Mouse (Mus musculus): ENCODE data around the gene Galnt7.

Gene Galnt7

DNA sequence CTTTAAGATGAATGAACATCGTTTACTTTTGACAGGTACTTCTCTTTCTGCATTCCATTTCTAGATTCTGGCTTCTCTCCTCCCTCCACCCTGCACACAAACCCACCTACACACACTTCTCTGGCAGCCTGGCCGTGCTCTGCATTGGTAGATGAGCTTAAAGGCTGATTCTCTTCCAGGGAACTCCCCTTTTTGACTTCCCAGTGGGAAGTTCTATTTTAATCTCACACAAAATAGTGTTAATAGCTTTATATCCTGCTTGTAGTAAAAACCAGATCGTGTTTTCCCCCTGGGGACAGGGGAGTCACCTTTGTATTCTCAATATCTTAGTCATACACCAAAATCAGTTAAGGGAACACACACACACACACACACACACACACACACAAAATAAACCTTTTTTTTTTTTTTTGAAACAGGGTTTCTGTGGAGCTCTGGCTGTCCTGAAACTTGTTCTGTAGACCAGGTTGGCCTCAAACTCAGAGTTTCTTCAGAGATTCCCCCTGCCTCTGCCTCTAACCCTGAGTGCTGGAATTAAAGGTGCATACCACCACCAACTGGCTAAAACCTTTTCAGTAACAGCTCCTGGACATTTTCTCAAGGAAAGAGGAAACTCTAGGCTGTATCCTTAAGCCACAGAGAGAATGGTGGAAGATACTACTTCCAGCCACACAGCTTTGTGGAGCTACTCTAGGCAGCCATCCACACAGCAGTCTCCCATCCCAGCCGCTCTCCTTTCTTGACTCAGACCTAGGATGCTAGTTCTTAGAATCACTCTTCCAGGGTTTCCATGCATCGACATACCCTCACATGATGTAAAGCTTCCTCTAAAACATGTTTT is 24.7 kb downstream of the Galnt7 start:
- DNase-seq = no peak

DNA sequence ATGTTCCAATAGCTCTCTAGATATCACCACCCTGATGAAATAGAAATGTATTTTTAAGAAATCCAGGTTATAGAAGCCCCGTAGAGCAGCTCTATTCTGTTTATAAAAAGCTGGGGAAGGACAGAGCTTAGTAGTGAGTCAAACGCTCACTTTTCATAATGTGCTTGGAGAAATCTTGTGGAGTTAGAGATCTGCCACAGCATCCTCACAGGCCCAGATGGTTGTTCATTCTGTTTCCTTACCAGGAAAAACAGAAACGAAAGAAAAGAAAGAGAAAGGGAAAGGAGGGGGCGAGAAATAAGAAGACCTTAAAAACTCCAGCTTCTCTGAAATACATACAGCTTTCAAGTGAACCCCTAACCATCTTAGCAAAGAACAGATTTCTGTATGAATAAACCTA is 28.9 kb downstream of the Galnt7 start:
- no peak for DNase-seq

DNA sequence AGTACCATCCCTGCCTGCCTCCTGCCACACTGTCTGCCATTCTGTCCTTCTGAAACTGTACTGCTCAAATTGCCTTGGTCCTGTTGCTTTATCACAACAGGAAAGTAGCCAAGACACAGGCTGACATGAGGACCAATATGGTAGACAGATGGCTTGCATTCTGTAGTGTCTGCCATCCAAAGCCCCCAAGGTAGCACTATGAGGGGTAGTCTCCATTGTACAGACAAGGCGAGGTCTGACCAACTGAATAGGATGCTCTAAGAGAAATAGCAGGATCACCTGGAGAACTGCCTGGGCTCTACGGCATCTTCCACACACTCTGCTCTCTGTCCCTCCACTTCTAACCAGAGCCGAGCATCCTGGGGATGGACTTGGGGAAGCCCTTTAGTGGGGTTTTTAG is 29.8 kb downstream of the Galnt7 start:
- no peak for DNase-seq

DNA sequence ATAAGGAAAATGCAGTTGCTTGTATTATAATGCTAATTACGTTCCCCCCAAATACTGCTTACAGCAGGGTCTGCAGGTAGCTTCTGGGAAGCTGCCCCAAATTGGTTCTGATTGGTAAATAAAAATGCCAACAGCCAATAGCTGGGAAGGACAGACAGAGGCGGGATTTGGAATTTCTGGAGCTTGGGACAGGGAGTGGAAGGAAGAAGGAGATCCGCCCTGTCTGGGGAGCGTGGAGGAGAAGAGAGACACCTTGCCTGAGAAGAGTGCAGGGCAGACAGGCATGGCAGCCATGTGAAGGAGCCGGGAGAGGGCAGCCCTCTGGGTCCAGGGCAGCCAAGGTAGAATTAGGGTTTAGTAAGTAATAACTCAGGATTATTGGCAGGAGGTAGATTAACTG is 35.9 kb downstream of the Galnt7 start:
- DNase-seq = no peak

DNA sequence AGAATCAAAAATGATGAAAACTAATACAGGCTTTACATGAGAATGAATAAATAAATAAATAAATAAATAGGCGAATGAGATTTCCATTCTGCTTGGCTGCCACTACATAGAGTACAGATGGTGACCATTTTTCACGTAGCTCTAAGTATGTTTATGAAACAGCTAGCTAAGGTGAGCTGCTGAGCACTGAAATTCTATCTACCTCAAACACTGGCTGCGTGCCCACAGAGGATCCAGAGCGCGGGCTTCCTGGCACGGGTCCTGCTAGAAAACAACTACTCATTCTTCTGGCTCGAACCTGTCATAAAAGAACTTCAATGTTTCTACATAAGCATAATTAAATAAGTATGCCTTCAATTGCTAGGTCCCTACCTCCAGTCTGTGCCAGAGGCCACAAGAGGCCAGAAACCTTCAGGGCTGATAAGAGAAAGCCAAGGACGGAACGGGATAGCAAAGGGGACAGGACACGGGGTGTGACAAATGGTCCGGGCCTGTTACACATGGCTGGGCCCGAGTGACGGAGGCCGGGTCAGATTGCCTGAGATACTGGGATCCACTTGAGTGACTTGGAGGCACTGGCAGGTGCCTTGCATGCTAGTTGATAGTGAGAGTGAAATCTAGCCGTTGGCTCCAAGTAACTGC is 37.7 kb downstream of the Galnt7 start:
- DNase-seq = peak; percentile 36

DNA sequence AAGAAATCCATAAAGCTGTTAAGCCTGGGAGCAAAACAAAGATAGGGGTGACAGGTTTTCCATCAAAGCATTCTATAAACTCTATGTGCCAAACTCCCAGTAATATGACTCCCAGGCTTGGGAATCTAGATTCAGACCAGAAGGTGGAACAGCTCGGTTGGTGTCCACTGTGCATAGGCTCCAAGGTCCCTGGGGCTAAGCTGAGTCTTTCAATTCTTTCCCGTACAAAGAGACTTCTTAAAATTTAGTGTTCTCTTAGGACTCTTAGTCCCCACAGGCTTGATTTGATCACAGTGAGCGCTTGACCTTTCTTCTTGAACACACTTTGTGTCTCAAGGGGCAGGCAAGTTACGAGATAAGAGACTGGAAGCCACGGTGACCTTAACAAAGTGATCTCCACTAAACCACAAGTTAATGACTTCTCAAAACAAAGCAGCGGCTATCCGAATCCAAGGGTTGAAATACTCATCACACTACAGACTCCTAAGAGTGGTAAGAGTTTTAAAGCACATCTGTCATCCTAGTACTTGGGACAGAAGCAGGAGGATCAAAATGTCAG is 41.3 kb downstream of the Galnt7 start:
- peak; percentile 8 for DNase-seq

DNA sequence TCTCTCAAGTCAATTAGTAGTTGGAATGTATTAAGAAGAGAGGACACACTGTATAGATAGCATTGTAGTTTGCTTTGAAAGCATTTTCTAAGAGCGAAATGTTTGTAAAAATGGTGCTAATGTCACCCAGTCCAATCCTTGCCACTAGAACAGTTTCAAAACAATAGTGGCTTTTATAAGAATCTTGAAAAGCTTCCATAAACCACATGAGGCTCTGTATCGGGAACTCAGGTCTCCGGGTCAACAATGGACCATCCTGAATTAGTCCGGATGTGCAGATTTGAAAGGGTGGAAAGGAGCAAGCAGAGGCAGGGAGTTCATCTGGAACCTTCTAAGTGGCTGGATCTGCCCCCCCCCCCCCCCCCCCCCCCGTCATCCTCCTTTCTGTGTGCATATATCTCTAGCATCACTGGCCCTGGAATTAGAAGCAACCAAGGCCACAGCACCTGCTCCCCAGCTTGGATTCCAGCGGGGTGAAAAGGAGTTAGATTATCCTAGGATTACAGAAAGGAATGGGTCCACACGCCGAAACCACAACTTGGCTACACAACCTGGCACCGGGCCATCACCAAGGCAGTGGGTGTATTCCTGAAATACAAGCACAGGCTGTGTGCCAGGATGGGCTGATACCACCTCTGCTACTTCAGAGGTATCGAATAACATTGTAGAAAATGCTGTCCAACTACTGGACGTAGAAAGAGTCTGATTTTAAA is 42.0 kb downstream of the Galnt7 start:
- no peak for DNase-seq

DNA sequence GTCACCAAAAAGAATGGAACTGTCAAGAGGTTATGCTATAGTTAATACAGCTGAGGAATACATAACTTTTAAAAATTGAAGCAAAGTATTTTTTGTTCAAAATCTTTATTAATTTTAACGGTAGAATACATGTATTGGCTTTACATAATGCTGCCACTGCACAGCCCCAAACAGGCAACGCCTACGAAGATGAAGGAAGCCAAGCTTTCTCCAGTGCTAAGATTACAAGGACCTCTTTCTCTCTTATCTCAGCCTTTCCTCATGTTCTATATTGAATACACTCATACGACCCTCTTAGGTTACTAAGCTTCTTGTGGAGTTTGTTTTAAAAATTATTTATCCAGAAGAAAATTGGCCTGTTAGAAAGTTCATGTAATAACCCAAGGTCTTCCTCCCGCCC is 50.3 kb downstream of the Galnt7 start:
- no peak for DNase-seq

DNA sequence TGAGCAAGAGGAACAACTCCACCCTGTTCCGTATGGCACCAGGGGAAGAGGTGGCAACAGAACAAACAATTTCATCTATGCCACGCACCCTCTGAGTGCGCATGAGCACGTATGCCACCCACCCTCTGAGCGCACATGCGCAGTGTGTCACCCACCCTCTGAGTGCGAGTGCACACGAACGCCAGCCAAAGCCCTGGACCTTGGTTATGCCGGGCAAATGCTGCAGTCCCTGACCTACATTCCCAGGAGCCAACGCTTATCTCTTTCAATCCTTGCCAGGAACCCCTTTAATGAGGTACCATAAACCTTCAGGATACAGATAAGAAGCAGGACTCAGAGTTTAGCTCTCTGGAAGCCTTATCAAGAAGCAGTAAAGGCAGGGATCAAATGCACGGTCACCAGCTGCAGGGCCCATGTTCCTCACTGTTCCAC is 50.8 kb downstream of the Galnt7 start:
- DNase-seq = no peak

DNA sequence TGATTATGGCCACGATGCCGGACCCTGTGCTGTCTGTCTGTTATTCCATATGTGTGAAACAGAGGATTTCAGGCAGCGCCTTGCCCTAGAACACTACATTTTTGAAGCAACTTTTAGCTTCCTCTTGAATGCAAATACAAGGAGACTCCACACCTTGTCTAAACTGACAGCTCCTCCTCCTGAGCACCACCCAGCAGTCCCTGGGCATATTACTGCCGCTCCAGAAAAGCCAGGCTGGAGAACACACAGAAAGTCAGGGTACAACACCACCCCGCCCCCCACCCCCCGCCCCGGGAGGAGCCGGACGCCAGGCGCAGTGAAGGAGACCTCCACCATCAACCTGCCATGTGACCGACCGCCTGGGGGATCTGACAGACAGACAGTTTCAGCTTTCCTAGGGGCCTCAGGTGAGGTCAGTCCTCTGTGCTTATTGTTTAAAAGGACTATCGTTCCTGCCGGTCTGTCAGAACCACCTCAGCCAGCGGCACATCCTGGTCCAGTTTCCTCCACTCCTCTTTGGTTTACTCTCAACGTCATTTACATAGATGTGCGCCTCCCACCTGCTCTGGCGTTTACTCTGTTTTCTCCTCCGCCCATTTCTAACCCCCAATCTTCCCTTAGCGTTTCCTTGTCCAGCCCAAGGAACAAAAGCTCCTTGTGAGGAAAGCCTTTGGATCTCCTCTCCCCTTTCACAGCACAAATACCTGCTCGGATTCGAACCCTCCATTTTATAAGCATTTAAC is 52.8 kb downstream of the Galnt7 start:
- no peak for DNase-seq

DNA sequence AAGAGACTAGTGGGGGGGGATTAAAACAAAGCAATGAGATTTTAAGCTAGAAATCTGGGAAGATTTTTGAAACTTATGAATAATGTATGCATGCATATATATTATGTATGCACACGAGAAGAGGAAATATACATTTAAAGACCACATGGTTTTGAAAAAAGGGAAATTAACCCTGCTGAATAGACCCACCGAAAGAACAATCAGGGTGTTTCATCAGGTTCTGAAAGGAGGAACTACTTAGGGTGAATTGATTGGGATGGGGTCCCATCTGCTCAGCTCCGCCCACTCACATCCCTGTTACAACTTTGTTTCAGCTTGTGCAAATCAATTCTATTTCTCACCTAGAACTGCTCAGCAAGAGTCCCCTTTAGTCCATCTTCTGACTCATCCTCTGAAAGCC is 57.0 kb downstream of the Galnt7 start:
- DNase-seq = no peak

DNA sequence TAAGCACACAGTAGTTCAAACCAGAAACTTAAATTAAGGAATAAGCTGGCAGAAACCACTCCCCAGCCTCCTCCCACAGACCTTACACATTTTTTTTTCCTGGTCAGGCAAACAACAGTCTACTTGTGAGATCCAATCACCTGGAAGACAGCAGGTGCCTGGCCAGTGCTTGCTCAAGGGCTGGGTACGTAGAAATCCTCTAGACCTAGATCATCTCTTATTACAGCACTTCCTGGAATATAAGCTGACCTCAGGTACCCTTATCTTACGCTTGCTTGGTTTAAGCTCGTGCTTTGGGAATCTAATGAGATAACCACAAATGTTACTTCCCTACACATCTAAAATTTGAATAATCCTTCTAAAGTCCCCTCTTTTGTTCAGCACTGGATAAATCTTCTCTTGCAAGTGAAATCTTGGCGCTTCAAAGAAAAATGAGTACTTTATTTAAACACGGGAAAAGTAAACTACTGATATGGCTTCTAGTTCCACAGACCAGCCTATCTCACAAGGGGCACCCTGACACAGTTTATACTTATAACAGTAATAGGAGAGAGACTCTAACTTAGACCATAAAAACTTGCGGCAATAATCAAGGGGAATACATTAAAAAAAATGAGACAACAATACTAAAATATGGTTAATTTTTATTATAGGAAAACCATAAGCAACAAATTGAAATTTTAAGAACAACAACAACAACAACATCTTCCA is 58.5 kb downstream of the Galnt7 start:
- DNase-seq = no peak

DNA sequence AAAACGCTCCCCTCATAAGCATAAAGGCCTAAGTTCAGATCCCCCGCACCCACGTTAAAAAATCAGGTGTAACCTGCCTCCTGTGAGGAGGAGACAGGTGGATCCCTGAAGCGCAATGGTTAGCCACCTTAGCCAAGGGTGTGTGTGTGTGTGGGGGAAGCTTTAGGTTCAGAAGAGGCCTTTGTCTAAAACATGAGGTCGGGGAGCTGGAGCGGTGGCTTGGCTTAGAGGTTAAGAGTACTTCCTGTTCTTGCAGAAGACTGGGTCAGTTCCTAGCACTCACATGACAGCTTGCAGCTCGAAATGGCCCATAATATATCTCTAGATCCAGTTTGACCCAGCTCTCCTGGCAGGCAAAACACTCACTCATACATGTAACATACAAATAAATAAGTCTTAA is 60.2 kb downstream of the Galnt7 start:
- no peak for DNase-seq

DNA sequence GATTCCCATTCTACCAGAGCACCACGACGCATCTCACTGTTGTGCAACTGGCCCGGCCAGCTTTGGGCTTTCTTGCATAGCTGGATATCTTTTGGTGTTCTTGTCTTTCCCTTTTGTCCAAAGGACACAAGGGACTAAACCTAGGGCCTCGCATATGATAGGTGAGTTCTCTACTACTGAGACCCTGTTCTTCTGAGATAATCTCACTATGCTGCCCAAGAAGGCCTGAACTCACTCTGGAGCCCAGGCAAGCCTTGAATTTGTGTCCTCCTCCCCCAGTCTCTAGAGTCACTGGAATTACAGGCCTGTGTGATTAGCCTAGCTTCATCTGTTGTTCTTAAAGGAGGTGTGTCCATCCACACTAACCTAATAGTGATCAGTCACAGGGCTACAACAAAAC is 61.2 kb downstream of the Galnt7 start:
- DNase-seq = no peak

DNA sequence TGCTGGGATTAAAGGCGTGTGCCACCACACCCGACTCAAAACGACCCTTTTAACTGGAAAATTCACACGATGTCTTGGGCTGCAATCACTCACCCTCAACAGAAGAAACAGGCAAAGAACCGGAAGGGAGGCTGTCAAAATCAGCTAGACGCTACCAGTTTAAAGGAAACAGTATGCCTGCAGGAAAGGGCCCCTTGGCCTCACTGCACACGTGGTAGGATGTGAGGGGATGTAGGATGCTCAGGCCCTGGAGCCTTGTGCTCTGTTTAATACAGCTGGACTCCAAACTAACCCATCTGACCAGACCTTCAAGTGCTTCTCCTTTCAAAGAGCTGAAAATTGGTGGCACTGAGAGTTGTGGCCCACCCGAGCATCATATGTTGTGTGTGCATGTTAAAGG is 62.8 kb downstream of the Galnt7 start:
- DNase-seq = no peak

DNA sequence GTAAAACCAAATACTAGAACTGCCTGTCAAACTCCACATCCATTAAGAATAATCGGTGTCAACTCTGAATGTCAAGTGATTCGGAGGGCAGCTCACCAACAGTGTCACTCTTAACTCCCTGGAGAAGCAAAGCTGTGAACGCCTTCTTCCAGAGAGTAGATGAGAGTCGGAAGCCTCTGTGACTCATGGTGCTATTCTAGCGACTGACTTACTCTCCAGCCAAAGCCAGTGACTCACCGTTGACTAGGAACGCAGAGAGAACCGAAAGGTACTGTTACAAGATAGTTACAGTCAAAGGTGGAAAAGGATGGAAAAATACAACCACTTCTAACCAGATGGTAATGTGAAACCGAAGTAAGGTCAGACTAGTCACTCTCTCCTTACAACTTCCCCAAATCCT is 63.7 kb downstream of the Galnt7 start:
- no peak for DNase-seq

DNA sequence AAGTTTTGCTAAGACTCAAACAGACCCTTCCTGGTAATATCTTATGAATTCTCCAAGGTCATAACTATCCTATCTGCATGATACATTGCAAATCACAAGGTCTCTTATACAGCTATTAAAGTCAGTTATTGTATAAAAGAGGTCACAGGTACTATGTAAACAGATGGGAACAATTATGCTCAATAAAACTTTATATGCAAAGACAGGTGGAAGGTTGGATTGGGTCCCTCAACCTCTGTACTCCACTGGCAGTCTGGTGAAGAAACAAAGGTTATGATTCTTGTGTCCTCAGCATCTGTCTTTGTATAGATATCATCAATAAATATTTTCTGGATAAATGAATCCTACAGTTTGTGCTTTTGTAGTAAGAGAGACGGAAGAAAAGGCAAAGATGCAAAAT is 64.2 kb downstream of the Galnt7 start:
- DNase-seq = no peak

DNA sequence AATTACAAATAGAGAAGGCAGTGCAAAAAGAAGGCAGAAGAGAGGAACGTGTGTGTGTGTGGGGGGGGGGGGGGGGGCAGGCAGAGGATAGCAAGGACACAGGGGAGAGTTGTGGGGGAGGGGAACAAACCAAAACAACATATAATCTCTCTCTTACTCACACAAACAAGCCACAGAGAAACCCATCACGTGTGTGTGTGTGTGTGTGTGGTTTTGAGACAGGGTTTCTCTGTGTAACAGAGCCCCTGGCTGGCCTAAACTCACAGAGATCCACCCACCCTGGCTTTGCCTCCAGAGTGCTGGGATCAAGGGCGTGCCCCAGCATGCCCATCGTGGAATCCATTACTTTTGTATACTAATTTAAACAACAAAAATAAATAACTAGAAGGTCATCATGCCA is 66.2 kb downstream of the Galnt7 start:
- no peak for DNase-seq

DNA sequence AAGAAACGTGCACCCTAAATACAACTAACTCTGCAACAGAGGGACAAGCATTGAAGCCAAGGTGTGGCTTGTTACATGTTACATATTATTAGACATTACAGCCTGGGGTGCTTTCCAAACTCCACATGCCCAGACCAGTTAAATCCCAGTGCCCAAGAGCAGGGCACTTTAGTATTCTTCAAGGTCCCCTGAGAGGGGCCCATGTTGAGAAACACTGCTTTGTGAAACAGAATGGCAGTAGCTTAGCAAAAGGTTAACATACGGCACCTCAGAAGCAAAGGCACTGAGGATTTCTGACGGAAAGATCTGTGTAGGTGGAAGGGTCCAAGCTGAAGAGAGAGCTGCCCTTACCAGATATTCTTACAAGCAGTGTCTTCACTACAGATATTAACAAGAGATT is 67.0 kb downstream of the Galnt7 start:
- DNase-seq = no peak

DNA sequence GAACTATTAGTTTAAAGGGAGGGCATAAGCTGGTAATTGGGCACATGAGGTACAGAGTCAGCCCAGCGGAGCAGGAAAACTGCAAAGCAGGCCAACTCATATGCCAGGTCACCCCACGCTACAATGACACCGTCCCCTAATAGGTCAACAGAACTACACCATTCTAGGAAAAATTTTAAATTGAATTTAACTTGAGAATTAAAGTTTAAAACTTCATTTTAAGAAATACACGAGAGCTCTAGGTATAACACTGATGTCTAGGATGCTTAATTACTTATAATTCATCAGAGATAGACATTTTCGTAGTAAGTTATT is 67.7 kb downstream of the Galnt7 start:
- no peak for DNase-seq

DNA sequence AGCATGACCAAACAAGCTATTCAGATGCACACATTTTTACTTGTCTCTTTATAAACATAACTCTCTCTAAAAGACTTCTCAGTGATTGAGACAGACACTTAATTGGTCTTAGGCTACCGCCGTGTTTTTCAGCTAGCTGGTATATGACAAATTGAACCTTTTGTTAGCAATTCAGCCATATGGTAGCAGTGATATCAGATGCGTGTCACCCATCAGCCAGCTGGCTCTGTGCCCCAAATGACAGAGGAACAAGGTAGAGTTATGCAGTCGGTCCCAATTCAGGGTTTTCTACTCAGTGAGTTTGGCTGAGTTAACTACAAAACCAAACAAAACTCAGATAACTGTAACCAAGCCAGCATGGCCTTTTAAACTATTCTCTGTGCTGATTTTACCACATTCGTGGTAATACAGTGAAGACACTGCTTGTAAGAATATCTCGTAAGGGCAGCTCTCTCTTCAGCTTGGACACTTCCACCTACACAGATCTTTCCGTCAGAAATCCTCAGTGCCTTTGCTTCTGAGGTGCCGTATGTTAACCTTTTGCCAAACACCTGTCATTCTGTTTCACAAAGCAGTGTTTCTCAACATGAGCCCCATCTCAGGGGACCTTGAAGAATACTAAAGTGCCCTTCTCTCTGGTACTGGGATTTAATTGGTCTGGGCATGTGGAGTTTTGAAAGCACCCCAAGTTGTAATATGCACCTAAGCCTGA is 68.3 kb downstream of the Galnt7 start:
- no peak for DNase-seq

DNA sequence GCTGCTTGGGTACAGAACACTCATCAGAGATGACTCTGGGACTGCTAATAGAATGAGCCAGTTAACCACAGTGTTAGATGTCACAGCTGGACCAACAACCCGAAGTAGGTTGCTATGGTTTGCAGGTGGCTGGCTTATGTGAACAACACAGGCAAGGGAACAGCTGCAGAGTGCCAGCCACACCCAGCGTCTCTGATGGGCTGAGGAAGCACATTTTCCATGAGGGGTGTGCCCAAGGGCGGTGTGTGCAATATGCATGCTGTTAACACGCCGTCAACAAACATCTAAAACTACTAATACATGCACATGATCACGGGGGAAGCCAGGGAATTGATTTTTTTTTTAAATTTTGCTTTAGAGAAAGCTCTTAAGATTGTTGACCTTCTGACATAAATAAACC is 73.0 kb downstream of the Galnt7 start:
- DNase-seq = no peak
